Mouse (Mus musculus) hindbrain, postnatal 0 days (tissue): ENCODE measurements around the gene Adipoq. TPM values are rescaled to one million over a fixed set of nuclear protein-coding genes. Genes with fewer than 3 reads are reported as not detected.
A peak's percentile ranks its signal among the peaks of the same experiment; 100 is the strongest.

Experiments used
- ATAC-seq: fragments of 200-750 bp; cut with Nextera tagmentation; 2 replicates; pipeline ENCODE4 v1.8.0; 2017; ENCODE audit warnings: mild to moderate bottlenecking, moderate TSS enrichment, moderate library complexity
- DNase-seq: peaks from one replicate; pipeline ENCODE4 v3.0.0-alpha.2; 2015; ENCODE audit warnings: low spot score
- H3K27ac ChIP-seq: fragments of 300-500 bp; sonication (generic); 2 replicates; pipeline ENCODE4 v1.5.1; 2014; ENCODE audit warnings: mild to moderate bottlenecking
- H3K27me3 ChIP-seq: fragments of 300-500 bp; sonication (generic); 2 replicates; pipeline ENCODE4 v1.6.1; 2014; ENCODE audit warnings: low read length, mixed read lengths; ENCODE audit not compliant: insufficient read depth
- H3K36me3 ChIP-seq: fragments of 300-500 bp; sonication (generic); 2 replicates; pipeline ENCODE4 v1.6.1; 2014; ENCODE audit warnings: low read length, mixed read lengths; ENCODE audit not compliant: insufficient read depth
- H3K4me1 ChIP-seq: fragments of 300-500 bp; sonication (generic); 2 replicates; pipeline ENCODE4 v1.6.1; 2014; ENCODE audit warnings: antibody characterized with exemption, low read length, mixed read lengths; ENCODE audit not compliant: insufficient read depth
- H3K4me2 ChIP-seq: fragments of 300-500 bp; sonication (generic); 2 replicates; pipeline ENCODE4 v1.6.1; 2014; ENCODE audit warnings: low read depth, mild to moderate bottlenecking, low read length, moderate library complexity, mixed read lengths
- H3K4me3 ChIP-seq: fragments of 300-500 bp; sonication (generic); 2 replicates; pipeline ENCODE4 v1.5.1; 2014; ENCODE audit warnings: low read length
- H3K9ac ChIP-seq: fragments of 300-500 bp; sonication (generic); replicated peaks from 2 replicates; pipeline ENCODE4 v1.6.1; 2014; ENCODE audit warnings: mild to moderate bottlenecking, low read length, moderate library complexity, mixed read lengths
- H3K9me3 ChIP-seq: fragments of 300-500 bp; sonication (generic); 2 replicates; pipeline ENCODE4 v1.6.1; 2016; ENCODE audit warnings: low read length, mixed read lengths
- CTCF ChIP-seq: IDR thresholded peaks from 2 replicates; pipeline ENCODE4 v1.5.1; 2016; ENCODE audit warnings: antibody characterized with exemption, control low read depth, low read depth
- WGBS: fragments of 180-500 bp; shearing (Covaris S2); extraction: QIAGEN DNeasy Blood & Tissue Kit; methylation state at CpG from one replicate; pipeline ENCODE4 v1.1.7; 2014; 5-methylcytosine and 5-hydroxymethylcytosine counted together
- polyA plus RNA-seq: library from polyadenylated mRNA; unstranded; fragments of >200 nt; fragmentation: Nextera tagmentation; extraction: Ambion mirVana; gene quantifications from 2 replicates; pipeline ENCODE4 v1.2.1, GENCODE M21; 2015
- total RNA-seq: library from RNA; depleted of rRNA; stranded (reverse); fragments of >200 nt; gene quantifications from 2 replicates; pipeline ENCODE4 v1.2.3, GENCODE M21; 2014

Adipoq gene
- total and polyA plus RNA-seq, 2 experiments from 2014 or later, result not detected

DNA sequence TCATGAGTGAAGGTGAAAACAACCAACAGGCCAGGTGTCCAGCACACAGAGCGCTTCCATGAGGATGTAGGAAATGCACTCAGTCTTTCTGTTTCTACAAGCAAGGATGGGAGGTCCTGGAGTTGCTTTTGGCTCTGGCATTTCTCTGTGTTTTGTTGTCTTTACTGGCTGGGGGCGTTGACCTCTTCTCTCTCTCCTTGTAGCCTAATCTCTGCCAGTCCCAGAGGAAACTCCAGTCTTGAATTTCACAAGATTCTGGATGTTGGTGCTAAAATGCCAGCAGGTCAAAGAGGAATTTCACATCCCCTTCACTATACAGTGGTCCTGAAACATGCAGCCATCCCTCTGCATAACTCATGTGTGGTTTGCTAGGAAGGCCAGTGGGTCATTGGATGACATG is 2.6 kb downstream of the Adipoq start:
- H3K4me1 ChIP-seq, result no peaks in the 10 kb centered on the region
- no peak overlapping the region for H3K27ac ChIP-seq
- H3K4me2 ChIP-seq, result no peak overlapping the region
- H3K9me3 ChIP-seq, result no peaks in the 10 kb centered on the region
- no peak for ATAC-seq
- no peak overlapping the region for H3K9ac ChIP-seq
- H3K27me3 ChIP-seq, result no peaks in the 10 kb centered on the region
- H3K4me3 ChIP-seq, result no peak overlapping the region
- no peak for TF ChIP-seq CTCF
- WGBS, result 83% methylated on average over 2 of the region's 2 CpGs
- no peaks in the 10 kb centered on the region for H3K36me3 ChIP-seq
- no peak for DNase-seq

DNA sequence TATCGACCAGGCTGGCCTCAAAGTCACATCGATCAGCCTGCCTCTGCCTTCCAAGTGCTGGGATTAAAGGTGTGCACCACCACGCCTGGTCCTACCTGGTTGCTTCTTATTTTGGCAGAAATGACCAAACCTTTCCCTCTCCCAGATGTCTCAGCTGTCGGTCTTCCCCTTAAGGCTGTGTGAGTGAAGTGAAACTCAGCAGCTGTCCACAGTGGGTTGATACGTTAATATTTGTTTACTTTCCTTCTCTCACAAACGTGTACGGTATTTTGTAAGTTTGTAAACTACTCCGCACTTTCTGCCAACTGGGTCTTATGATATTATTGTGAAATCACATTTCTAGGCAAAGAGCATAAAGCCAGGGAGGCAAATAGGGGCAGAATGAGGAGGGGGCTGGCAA is 3.1 kb downstream of the Adipoq start:
- Histone ChIP-seq H3K27me3 (no peaks in the 10 kb centered on the region), H3K27ac (no peak overlapping the region), H3K9me3 (no peaks in the 10 kb centered on the region), H3K36me3 (no peaks in the 10 kb centered on the region), H3K9ac (no peak overlapping the region), H3K4me3 (no peak overlapping the region), H3K4me2 (no peak overlapping the region), H3K4me1 (no peaks in the 10 kb centered on the region)
- TF ChIP-seq CTCF, result no peak
- ATAC-seq (no peak), DNase-seq (no peak)
- 90% methylated on average over 8 of the region's 8 CpGs for WGBS

DNA sequence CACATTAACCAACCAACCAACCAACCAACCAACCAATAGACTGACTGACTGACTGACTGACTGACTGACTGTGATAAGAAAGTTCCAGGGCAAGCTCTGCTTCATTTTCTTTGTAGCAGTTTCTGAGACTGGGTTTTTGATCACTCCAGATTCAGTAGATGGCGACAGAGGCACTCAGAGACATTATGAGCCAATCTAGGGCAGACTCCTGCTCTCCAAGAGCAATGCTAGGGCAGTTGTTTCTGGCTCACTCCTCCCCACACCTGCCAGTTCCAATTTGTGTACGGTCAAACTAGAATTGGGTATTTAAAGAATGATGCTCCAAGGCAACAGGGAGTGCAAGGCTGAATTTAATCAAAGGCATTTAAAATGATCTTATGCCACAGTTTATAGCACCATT is 5.1 kb downstream of the Adipoq start:
- peak; percentile 74 for TF ChIP-seq CTCF
- Histone ChIP-seq H3K4me3 (no peak overlapping the region), H3K27me3 (no peaks in the 10 kb centered on the region), H3K4me2 (no peak overlapping the region), H3K27ac (no peak overlapping the region), H3K9me3 (no peaks in the 10 kb centered on the region), H3K36me3 (no peaks in the 10 kb centered on the region), H3K4me1 (no peaks in the 10 kb centered on the region), H3K9ac (no peak overlapping the region)
- WGBS, result 15% methylated on average over 2 of the region's 2 CpGs
- ATAC-seq (no peak), DNase-seq (peak; percentile 76)

DNA sequence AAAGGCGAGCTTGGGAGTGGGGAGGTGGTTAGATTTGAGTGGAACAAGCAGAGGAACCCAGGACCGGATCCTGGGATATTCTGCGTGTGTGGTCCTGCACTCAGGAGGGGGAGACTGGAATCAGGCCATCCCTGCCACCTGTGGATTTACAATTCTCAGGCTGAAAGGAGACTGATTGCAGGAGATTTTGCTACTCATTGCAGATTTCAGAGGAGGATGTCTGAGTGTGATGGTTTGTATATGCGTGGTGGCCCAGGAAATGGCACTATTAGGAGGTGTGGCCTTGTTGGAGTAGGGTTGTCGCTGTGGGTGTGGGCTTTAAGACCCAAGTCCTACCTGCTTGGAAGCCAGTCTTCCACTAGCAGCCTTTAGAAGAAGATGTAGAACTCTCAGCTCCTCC is 7.9 kb downstream of the Adipoq start:
- 80% methylated on average over 5 of the region's 5 CpGs for WGBS
- no peak for DNase-seq
- H3K36me3 ChIP-seq, result no peaks in the 10 kb centered on the region

DNA sequence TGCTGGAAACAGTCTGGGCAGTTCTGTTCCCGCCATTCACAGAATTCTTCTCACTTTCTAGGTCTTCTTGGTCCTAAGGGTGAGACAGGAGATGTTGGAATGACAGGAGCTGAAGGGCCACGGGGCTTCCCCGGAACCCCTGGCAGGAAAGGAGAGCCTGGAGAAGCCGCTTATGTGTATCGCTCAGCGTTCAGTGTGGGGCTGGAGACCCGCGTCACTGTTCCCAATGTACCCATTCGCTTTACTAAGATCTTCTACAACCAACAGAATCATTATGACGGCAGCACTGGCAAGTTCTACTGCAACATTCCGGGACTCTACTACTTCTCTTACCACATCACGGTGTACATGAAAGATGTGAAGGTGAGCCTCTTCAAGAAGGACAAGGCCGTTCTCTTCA is 10.7 kb downstream of the Adipoq start:
- Histone ChIP-seq H3K27ac (no peak overlapping the region), H3K27me3 (no peaks in the 10 kb centered on the region), H3K4me3 (no peak overlapping the region), H3K9ac (no peak overlapping the region), H3K9me3 (no peaks in the 10 kb centered on the region), H3K36me3 (no peaks in the 10 kb centered on the region), H3K4me1 (no peaks in the 10 kb centered on the region), H3K4me2 (no peak overlapping the region)
- no peak for DNase-seq
- no peak for TF ChIP-seq CTCF
- ATAC-seq, result no peak
- WGBS, result 93% methylated on average over 13 of the region's 13 CpGs

More for the DNA sequence above, 7.9 kb downstream of the Adipoq start:
- H3K27ac ChIP-seq, result no peak overlapping the region
- H3K4me2 ChIP-seq, result no peak overlapping the region
- no peak for TF ChIP-seq CTCF
- H3K4me3 ChIP-seq, result no peak overlapping the region
- H3K9me3 ChIP-seq, result no peaks in the 10 kb centered on the region
- H3K27me3 ChIP-seq, result no peaks in the 10 kb centered on the region
- ATAC-seq, result no peak
- no peak overlapping the region for H3K9ac ChIP-seq
- H3K4me1 ChIP-seq, result no peaks in the 10 kb centered on the region

DNA sequence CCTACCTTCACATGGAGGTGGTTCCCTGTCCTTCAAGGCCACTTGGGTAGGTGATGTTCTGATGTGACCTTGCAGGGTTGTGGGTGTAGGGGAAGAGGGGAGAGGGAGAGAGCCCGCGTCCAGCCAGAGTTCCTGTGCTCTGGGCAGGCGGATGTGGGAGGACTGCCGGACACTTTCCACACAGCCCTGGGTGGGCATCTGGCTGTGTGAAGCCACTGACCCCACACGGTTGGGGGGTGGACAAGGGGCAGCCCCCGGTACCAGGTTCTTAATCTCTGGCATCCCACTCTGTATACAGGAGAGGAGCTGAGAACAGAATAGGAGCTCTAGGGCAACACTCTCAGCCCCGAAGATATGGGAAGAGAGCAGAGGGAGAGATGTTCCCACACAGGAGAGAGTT is 12.0 kb downstream of the Adipoq start:
- no peak for ATAC-seq
- 82% methylated on average over 7 of the region's 7 CpGs for WGBS

GRCm38 (mm10) chr16:23158957-23159356 is 12.6 kb downstream of the Adipoq start:
- no peak overlapping the region for H3K4me2 ChIP-seq
- DNase-seq (no peak), ATAC-seq (no peak)
- 50% methylated on average over 2 of the region's 2 CpGs for WGBS
- H3K9me3 ChIP-seq, result no peaks in the 10 kb centered on the region
- no peaks in the 10 kb centered on the region for H3K4me1 ChIP-seq
- H3K9ac ChIP-seq, result no peak overlapping the region
- no peaks in the 10 kb centered on the region for H3K36me3 ChIP-seq
- no peak overlapping the region for H3K27ac ChIP-seq
- TF ChIP-seq CTCF, result no peak
- no peaks in the 10 kb centered on the region for H3K27me3 ChIP-seq
- H3K4me3 ChIP-seq, result no peak overlapping the region

More for the DNA sequence above, 12.0 kb downstream of the Adipoq start:
- no peaks in the 10 kb centered on the region for H3K4me1 ChIP-seq
- H3K4me2 ChIP-seq, result no peak overlapping the region
- DNase-seq, result no peak
- H3K4me3 ChIP-seq, result no peak overlapping the region
- H3K36me3 ChIP-seq, result no peaks in the 10 kb centered on the region
- no peak overlapping the region for H3K9ac ChIP-seq
- no peak for TF ChIP-seq CTCF
- no peaks in the 10 kb centered on the region for H3K9me3 ChIP-seq
- no peaks in the 10 kb centered on the region for H3K27me3 ChIP-seq
- H3K27ac ChIP-seq, result no peak overlapping the region
